Mouse (Mus musculus) left cerebral cortex, postnatal 4 days (tissue): ENCODE measurements around the gene Chchd3. TPM values are rescaled to one million over a fixed set of nuclear protein-coding genes. Genes with fewer than 3 reads are reported as not detected.

Experiments
- DNase-seq: peaks from one replicate; pipeline ENCODE4 v3.0.0-alpha.2; 2022
- intact Hi-C: fragments of 180-260 bp; cut with DNase I; formaldehyde crosslinking; loops from one replicate; pipeline ENCODE4 v1.15.1; 2025
- total RNA-seq, 2 experiments: library from RNA; stranded (reverse); gene quantifications; 2 replicates each; pipeline ENCODE4 v1.2.3; 2021

Chchd3 gene
- total RNA-seq, 2 experiments from 2014 or later, result 80.6 to 82.2 TPM

GRCm38 (mm10) chr6:33004607-33005006 lies 55.5 kb downstream of the Chchd3 start:
- DNase-seq, result no peak
- intact Hi-C loops, result no loop called here

- DNase-seq, result no peak
- intact Hi-C loops, result no loop called here
Measured at GRCm38 (mm10) chr6:33002988-33003387, 57.1 kb downstream of the Chchd3 start.

- DNase-seq, result no peak
- intact Hi-C loops, result no loop called here
Measured at GRCm38 (mm10) chr6:33001271-33001670, 58.8 kb downstream of the Chchd3 start.

- DNase-seq, result no peak
- intact Hi-C loops, result no loop called here
Measured at GRCm38 (mm10) chr6:32996597-32996996, 63.5 kb downstream of the Chchd3 start.

GRCm38 (mm10) chr6:32993847-32994246 lies 66.2 kb downstream of the Chchd3 start:
- intact Hi-C loops, result no loop called here
- no peak for DNase-seq

- DNase-seq, result no peak
- intact Hi-C loops, result no loop called here
Measured at GRCm38 (mm10) chr6:32990061-32990633, 69.9 kb downstream of the Chchd3 start.

- DNase-seq, result no peak
- intact Hi-C loops, result no loop called here
Measured at GRCm38 (mm10) chr6:32988561-32988960, 71.5 kb downstream of the Chchd3 start.

GRCm38 (mm10) chr6:32983876-32984275 lies 76.2 kb downstream of the Chchd3 start:
- DNase-seq, result no peak
- intact Hi-C loops, result no loop called here

GRCm38 (mm10) chr6:32981253-32981652 lies 78.8 kb downstream of the Chchd3 start:
- no peak for DNase-seq
- intact Hi-C loops, result no loop called here

- DNase-seq, result no peak
- intact Hi-C loops, result no loop called here
Measured at GRCm38 (mm10) chr6:32978811-32979210, 81.2 kb downstream of the Chchd3 start.

- intact Hi-C loops, result no loop called here
- DNase-seq, result no peak
Measured at GRCm38 (mm10) chr6:32971926-32972325, 88.1 kb downstream of the Chchd3 start.

GRCm38 (mm10) chr6:32968971-32969370 lies 91.1 kb downstream of the Chchd3 start:
- DNase-seq, result no peak
- intact Hi-C loops, result no loop called here

GRCm38 (mm10) chr6:32962048-32962447 lies 98.0 kb downstream of the Chchd3 start:
- intact Hi-C loops, result no loop called here
- no peak for DNase-seq

GRCm38 (mm10) chr6:32961477-32961876 lies 98.6 kb downstream of the Chchd3 start:
- intact Hi-C loops, result no loop called here
- DNase-seq, result no peak

- intact Hi-C loops, result no loop called here
- DNase-seq, result no peak
Measured at GRCm38 (mm10) chr6:32959816-32960550, 100.1 kb downstream of the Chchd3 start.

- no peak for DNase-seq
- intact Hi-C loops, result no loop called here
Measured at GRCm38 (mm10) chr6:32955481-32955880, 104.6 kb downstream of the Chchd3 start.

GRCm38 (mm10) chr6:32950973-32951372 lies 109.1 kb downstream of the Chchd3 start:
- intact Hi-C loops, result no loop called here
- DNase-seq, result no peak

- DNase-seq, result no peak
- intact Hi-C loops, result no loop called here
Measured at GRCm38 (mm10) chr6:32949702-32950101, 110.4 kb downstream of the Chchd3 start.

GRCm38 (mm10) chr6:32947225-32947624 lies 112.8 kb downstream of the Chchd3 start:
- no peak for DNase-seq
- intact Hi-C loops, result no loop called here

GRCm38 (mm10) chr6:32944956-32945355 lies 115.1 kb downstream of the Chchd3 start:
- intact Hi-C loops, result no loop called here
- DNase-seq, result no peak

- intact Hi-C loops, result no loop called here
- no peak for DNase-seq
Measured at GRCm38 (mm10) chr6:32943651-32944050, 116.4 kb downstream of the Chchd3 start.

- intact Hi-C loops, result no loop called here
- DNase-seq, result no peak
Measured at GRCm38 (mm10) chr6:32940299-32940698, 119.8 kb downstream of the Chchd3 start.

- no peak for DNase-seq
Measured at GRCm38 (mm10) chr6:32937643-32938042, 122.4 kb downstream of the Chchd3 start.

More at GRCm38 (mm10) chr6:32937643-32938042, 122.4 kb downstream of the Chchd3 start:
- intact Hi-C loops, result no loop called here
